Mouse (Mus musculus): Measurements from ENCODE around the gene Rxfp1. TPM values are rescaled to one million over a fixed set of nuclear protein-coding genes. Genes with fewer than 3 reads are reported as not detected.

Rxfp1 gene
- total RNA-seq, 2 experiments from 2014 or later: not detected

DNA sequence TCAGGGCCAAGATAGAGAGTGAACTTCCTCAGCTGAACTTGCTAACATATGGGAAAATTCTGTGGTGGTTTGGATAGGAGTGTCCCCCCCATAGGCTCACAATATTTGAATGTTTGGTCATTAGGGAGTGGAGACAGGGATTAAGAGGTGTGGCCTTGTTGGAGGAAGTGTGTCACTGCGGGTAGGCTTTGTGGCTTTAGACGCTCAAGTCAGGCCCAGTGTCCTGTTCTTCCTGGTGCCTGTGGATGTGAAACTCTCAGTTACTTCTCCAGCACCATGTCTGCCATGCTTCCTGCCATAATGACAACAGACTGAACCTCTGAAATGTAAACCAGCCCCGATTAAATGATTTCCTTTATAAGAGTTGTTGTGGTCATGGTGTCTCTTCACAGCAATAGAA, 61.3 kb downstream of the Rxfp1 start:
- DNase-seq: no peak
- intact Hi-C loops (cut with DNase I; ENCODE audit: low total_unique reads): loop anchor here (10.0 kb wide), 1 partner anchor 68 kb away; no protein-coding TSS in a partner anchor

DNA sequence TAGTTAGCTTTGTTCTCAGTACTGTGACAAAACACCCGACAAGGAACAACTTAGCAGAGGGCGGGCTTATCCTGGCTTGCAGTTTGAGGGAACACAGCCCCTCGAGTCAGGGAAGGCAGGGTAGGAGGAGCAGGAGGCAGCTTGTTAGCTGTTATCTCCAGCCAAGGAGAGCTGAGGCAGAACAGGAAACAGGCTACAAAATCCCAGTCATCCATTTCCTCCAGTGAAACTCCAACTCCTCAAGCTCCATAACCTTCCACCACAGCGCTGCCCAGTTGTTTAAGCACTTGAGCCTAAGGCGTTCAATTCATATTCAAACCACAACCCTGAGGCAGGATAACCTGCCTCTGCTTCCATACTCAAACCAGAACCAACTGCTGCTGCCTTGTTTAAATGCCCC, 63.0 kb downstream of the Rxfp1 start:
- intact Hi-C loops (cut with DNase I; ENCODE audit: low total_unique reads): loop anchor here (2.0 to 10.0 kb wide), 2 partner anchors 70 to 134 kb away; no protein-coding TSS in a partner anchor
- DNase-seq: no peak

DNA sequence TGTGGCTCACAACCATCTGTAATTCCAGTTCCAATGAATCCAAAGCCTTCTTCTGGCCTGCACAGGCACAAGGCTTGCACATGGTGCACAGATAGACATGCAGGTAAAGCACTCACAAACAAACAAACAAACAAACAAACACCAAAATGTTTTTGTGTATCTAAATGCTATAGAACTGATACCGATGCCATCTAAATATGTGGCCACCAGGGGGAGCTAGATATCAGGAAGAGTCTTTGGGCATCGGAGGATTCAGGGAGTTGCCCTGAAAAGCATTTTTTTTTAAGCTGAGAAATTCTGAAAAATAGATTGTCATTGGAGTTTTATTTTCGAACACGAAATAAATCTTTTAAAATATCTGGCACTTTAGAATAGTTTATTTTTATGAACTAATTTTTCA, 64.6 kb downstream of the Rxfp1 start:
- intact Hi-C loops (cut with DNase I; ENCODE audit: low total_unique reads): loop anchor here (10.0 kb wide), 1 partner anchor 72 kb away; no protein-coding TSS in a partner anchor
- DNase-seq: peak; percentile 35

- DNase-seq: no peak
- intact Hi-C loops (cut with DNase I; ENCODE audit: low total_unique reads): loop anchor here (10.0 kb wide), 1 partner anchor 73 kb away; no protein-coding TSS in a partner anchor
Observed at GRCm38 (mm10) chr3:79672188-79672587, 65.5 kb downstream of the Rxfp1 start.

DNA sequence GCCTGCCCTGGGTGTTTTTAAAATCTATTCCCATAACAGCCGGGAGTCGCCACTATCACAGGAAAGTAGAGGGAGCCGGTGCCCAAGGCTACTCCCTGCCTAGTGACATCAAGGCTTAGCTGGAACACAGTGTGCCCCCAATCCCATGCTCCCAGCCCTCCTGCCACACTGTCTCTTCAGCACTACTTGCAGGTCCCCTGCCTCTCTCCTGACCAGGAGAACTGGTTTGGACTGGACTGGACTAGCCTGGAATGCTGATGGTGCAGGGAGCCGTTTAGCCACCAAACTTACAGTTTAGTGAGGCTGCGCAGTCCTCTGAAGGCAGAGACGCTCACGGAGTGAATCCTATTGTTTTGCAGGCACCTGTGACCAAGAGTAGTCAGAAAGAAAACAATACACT, 67.1 kb downstream of the Rxfp1 start:
- intact Hi-C loops (cut with DNase I; ENCODE audit: low total_unique reads): loop anchor here (10.0 kb wide), 1 partner anchor 74 kb away; no protein-coding TSS in a partner anchor
- no peak for DNase-seq

GRCm38 (mm10) chr3:79664787-79665408, 72.8 kb downstream of the Rxfp1 start:
- intact Hi-C loops (cut with DNase I; ENCODE audit: low total_unique reads): no loop called here
- DNase-seq: no peak

GRCm38 (mm10) chr3:79656682-79657081, 81.0 kb downstream of the Rxfp1 start:
- DNase-seq: no peak
- intact Hi-C loops (cut with DNase I; ENCODE audit: low total_unique reads): no loop called here

GRCm38 (mm10) chr3:79652129-79652528, 85.6 kb downstream of the Rxfp1 start:
- intact Hi-C loops (cut with DNase I; ENCODE audit: low total_unique reads): no loop called here
- DNase-seq: no peak

DNA sequence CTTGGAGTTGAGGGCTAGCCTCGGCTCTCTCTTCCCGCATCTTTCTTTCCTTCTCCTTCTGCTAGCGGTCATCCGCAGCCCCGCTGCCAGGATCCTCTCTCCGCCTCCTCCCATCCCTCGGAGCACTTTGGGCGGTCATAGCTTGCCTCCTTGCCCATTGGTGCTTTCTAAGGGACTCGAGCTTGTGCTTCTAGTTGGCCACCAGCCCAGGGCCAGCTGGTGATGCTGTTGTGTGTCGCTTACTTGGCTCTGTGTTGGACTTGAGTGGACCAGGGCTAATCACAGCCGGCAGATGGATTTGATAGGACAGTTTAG, 108.3 kb downstream of the Rxfp1 start, which contains the start of gene Etfdh:
TSS of gene Etfdh (minus strand) at position 85 of the 315 bp plus-strand sequence.
- DNase-seq: peak; percentile 86
- intact Hi-C loops (cut with DNase I; ENCODE audit: low total_unique reads): no loop called here

DNA sequence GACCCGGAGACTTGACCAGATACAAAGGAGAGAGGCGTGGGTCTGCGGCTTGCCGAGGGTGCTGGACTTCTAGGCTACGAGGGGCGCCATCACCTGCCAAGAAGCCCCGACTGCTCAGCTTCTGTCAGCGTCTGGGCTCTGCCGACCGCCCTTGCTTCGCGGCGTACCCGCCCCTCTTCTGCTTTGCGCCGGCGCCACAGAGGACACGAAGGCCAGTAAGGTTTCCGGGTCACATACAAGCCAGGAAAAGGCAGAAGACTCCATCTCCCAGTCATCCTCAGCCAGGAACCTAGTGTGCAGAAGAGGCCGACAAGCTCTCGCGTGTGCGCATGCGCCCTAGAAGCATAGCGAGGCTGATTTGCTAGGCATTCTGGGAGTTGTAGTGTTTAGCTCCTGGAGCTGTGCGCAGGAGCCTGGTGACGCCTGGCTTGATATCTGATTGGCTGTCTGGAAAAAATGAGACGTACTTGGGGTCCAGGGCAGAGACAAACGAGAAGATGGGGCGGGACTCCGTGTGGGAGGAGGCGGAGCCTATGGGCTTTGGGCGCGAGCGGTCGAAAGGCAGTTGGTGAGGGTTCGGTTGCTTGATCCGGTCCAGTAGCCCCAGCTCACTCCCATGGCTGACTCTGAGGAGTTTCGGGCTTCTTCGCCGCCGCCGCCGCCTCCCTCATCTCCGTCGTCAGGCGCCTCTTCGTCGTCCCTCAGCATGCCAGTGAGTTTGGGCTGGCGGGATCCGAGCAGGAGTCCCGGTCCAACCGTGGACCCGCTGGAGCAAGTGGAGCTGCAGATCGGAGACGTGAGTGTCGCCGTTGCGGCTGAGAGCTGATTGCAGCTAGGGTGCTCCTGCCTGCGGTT, 108.9 kb downstream of the Rxfp1 start, which contains the start of gene 4930579G24Rik:
TSS of gene 4930579G24Rik (plus strand) at position 519 of the 855 bp plus-strand sequence.
- intact Hi-C loops (cut with DNase I; ENCODE audit: low total_unique reads): no loop called here
- DNase-seq: peak; percentile 93

GRCm38 (mm10) chr3:79628182-79628560, 109.5 kb downstream of the Rxfp1 start:
- intact Hi-C loops (cut with DNase I; ENCODE audit: low total_unique reads): no loop called here
- no peak for DNase-seq

- no peak for DNase-seq
- intact Hi-C loops (cut with DNase I; ENCODE audit: low total_unique reads): no loop called here
Observed at GRCm38 (mm10) chr3:79627484-79628181, 110.0 kb downstream of the Rxfp1 start.

GRCm38 (mm10) chr3:79609886-79610285, 127.8 kb downstream of the Rxfp1 start:
- intact Hi-C loops (cut with DNase I; ENCODE audit: low total_unique reads): no loop called here
- DNase-seq: no peak

DNA sequence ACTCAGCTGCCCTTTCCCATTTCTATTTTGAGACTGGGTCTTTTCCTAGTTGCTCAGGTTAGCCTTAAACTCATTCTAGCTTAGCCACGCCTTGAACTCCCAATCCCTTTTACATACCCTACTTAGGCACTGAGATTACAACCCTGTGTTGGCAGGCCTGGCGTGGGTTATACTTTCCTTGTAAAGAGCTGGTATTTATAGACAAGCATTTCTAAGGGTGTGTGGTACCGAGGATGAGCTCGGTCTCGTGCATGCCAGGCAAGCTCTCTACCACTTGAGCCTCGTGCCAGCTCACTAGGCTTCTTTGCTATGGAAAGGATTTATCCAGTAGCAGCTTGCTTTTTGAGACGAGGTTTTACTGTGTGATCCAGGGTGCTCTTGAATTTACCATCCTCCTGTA, 142.2 kb downstream of the Rxfp1 start:
- intact Hi-C loops (cut with DNase I; ENCODE audit: low total_unique reads): no loop called here
- no peak for DNase-seq

GRCm38 (mm10) chr3:79591793-79592471, 145.7 kb downstream of the Rxfp1 start:
- intact Hi-C loops (cut with DNase I; ENCODE audit: low total_unique reads): no loop called here
- no peak for DNase-seq

Other genes with a start within 250 kb of the Rxfp1 start
- 1 to 10 TPM; 4.9 to 5.3 TPM for gene Fnip2, start 170.1 kb downstream of the Rxfp1 start, total RNA-seq (2021)
- gene Ppid, start 146.5 kb downstream of the Rxfp1 start, total RNA-seq (2021): 10 to 100 TPM; 29.5 to 29.6 TPM
- 1 to 10 TPM; 2.3 to 2.7 TPM for gene 4930579G24Rik, start 108.8 kb downstream of the Rxfp1 start, total RNA-seq (2021)
- gene Etfdh, start 108.4 kb downstream of the Rxfp1 start, total RNA-seq (2021): 100 to 1,000 TPM in 1 of 2 experiments, 10 to 100 TPM in 1; 97.3 to 138 TPM
- 1 to 10 TPM; 1.0 to 1.9 TPM for gene Tmem144, start 114.9 kb upstream of the Rxfp1 start, total RNA-seq (2021)
- gene Fam198b, start 146.7 kb upstream of the Rxfp1 start, total RNA-seq (2021): 10 to 100 TPM; 25.9 to 34.0 TPM